Mouse (Mus musculus): ENCODE measurements at regions not wholly inside any gene's neighbourhood (a gene's known extent, or its start where the extent isn't known, plus 50 kb on each side); places are given as distances from the start of the nearest gene placed in this dataset.

DNA sequence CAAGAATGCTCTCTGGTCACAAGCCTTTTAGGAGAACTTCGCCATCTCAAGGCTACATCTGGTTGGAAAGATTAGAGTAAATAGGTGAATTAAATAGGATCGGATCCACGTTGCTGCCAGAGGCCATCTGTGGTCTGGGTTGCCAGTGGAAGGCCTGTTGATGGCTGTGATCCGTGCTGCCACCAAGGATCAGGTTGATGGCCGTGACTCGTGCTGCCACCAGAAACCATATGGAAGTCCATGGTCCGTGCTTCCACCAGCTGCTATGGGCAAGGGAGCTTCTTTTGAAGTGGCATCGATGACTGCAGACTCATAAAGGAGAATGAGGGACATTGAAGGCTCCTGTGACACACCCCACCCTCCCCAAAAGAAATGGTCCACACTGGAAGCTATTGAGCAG lies 79.6 kb downstream of the Atp1a1 start:
- DNase-seq, result no peak

DNA sequence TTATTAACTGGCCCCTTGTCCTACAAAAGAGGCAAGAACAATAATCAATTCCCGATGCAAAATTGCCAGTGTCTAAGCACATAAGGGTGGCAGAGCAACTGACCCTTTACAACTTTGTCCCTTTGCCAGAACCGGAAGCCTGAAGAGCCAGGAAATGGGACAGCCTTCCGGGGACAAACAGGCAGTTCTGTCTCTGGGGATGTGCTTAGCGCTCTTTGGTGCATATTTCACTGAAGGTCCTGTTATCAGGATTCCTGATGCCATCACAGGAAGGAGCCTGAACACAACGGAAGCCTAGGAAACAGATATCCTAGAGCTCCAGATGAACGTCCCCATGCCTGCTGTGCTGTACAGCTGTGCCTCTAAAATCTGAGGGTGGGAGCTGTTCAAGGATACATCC lies 80.0 kb downstream of the Atp1a1 start:
- no peak for DNase-seq

DNA sequence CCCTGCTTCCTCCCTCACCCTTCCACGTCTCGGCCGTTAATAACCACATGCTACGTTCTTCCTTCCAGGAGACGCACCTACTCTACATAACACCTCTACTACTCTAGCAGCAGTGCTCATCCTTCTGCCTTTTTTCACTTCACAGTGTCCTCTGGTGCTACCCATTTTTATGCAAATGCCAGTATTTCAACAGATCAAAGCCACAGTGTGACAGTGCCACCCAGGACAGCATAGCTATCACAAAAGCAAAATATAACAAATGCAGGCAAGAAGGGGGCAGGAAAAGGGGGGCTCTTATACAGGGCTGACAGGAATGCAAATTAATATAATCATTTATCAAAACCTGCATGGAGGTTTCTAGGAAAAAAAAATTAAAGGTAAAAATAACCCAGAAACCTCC lies 81.2 kb downstream of the Atp1a1 start:
- no peak for DNase-seq

DNA sequence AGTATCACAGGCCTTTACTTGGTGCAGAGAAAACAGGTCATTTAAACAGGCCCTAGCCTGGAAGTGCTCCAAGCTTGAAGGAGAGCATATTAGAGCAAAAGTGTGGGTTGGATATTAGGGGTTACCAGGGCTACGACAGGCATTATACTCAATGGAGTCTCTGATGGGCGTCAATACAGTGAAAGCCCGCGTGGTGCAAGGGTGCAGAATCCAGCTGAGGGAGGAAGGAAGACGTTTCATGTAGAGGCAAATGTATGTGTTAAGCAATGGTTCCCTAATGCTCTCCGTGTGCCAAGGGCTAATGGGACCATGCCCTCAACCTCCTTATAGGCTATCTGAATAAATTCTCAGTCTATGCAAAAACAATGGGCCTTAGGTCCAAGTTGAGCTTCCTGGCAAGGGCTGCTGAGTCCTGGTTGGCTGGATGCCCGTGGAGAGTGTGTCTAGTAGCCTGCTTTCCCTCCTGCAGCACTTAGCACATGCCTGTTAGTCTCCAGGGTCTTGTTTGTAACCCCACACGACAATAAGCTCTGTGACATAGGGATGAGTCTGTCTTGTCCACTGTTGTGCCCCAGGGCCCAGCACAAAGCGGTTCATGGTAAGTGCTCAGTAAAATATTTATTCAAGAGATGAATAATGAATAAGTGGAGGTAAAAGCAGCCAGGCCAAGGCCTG lies 82.1 kb downstream of the Atp1a1 start:
- DNase-seq, result peak; percentile 85

DNA sequence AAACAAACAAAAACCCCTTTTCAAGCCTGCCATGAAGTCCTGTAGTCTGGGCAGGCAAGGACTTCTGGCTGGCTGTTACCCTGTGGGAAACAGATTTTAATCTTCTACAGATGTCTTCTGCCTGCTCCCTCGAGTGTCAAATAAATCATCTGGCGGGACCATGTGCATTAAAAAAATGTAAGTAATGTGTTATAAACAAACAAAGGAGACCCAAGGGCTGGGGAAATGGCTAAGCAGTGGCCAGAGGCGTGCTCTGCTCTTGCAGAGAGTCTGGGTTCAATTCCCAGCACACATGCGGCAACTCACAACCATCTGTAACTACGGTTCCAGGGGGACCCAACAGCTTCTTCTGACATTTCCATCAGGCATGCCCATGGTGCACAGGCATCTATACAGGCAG lies 83.3 kb downstream of the Atp1a1 start:
- DNase-seq, result no peak

DNA sequence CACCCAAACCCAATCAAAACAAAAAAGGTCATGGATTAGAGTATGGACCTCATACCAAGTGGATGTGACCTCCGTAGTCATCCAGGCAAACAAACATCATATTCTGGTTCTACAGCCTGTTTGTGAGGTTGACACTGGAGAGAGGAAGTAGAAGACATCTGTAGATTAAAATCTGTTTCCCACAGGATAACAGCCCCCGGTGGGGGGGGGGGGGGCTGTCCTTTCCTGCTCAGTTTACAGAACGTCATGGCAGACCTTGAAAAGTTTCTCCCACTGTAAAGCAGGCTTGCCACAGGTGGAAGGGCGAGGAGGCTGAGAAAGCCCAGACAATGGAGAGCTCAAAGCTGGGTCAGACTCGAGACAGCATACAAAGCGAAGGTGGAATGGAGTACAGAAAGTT lies 84.4 kb downstream of the Atp1a1 start:
- no peak for DNase-seq

DNA sequence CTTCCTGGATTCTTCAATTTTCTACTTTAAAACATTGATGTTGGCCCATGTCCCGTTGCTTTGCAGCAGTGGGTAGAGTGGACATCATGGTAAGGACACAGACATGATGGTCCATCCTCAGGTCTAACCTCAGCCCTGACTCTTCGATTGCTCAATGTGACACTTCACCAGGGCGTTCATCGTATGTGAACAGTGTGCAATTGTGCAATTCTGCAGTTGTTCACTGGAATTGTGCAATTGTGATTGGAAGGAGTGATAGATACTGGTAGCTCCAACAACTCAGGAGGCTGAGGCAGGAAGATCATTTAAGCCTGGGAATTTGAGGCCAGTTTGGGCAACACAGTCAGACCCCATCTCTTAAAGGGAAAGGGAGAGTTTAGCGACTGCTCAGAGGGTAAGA lies 84.9 kb downstream of the Atp1a1 start:
- DNase-seq, result no peak

DNA sequence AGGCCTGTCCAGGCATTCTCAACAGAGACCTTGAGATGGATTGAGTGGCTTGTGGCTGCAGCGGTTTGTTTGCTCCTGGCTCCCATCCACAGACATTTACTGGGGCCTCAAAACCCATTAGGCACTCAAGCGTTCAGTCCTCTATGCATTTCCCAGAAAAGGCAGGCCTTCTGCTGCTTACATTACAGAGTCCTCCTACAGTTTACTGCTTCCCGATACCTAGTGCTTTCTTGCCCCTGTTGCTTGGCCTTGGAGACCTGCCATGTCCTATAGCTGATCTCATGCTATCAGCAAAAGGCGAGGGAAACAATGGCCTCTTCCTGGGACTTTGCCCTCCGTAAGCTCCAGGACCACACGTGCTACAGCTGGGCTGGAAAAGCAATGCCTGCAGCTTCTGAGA lies 85.7 kb downstream of the Atp1a1 start:
- peak; percentile 62 for DNase-seq

DNA sequence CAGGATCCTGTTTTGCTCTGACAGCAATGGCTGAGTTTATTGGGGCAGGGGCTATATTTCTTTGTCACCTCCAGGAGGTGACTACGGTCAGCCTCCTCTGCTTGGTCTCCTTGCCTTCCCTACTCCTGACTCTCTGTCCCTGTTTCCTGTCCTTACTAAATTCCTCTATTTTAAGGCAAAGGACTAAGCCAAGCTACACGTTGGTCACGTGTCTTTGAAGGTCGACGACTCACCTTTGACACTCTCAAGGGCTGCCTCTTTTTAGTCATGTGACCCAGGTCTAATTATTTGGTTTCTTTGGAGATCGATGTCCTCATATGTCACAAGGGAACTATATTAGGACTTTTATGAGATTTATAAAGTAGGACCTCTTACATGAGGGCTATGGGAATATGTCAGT lies 86.9 kb downstream of the Atp1a1 start:
- no peak for DNase-seq

DNA sequence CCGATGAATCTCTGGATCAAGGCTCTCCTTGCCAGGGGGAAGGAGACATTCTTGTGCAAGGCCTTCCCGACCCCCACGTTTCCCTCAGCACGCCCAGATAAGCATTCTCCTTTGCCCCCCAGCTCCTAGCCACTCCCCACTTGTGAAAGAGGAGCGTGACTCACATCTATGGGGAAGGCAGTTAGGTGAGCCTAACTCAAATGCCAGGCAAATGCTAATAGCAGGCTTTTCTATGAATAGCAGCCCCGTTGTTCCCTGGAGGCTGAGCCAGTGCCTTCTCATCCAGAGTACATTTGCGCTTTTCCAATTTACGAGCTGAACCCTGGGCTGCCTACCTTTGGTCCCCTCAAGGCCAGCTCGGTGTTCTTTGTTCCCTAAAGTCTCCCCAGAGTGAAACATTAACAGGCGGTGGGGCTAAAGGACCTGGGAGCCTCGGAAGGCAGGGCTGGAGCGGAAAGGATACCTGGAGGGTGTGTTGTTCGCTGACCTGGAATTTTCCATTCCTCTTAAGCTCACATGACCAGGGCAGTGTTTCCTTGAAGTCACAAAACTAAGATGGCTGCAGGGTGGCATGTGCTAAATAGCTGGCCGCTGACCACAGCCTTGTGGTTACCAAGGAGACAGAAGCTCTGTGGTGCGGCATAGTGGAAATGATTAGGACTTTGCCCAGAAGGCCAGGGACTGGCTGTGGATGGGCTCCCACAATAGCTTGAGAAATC lies 87.5 kb downstream of the Atp1a1 start:
- DNase-seq, result peak; percentile 82

DNA sequence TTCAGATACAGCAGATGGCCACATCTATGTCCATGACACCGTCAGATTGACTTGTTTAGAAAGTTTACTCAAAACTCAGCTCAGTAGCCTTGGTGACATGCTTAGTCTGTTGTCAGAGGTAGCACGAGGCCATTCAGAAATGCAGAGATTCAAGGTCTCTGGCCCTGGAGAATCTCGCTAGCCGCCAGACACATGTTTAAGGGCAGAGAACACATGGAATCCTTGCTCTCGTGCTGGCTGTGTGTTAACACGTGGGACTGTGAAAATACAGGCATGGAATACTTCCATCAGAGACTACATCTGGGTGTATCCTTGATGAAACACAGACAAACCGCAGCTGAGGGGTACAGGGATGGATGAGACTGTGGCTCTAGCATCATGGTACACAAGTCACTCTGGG lies 88.9 kb downstream of the Atp1a1 start:
- DNase-seq, result no peak

DNA sequence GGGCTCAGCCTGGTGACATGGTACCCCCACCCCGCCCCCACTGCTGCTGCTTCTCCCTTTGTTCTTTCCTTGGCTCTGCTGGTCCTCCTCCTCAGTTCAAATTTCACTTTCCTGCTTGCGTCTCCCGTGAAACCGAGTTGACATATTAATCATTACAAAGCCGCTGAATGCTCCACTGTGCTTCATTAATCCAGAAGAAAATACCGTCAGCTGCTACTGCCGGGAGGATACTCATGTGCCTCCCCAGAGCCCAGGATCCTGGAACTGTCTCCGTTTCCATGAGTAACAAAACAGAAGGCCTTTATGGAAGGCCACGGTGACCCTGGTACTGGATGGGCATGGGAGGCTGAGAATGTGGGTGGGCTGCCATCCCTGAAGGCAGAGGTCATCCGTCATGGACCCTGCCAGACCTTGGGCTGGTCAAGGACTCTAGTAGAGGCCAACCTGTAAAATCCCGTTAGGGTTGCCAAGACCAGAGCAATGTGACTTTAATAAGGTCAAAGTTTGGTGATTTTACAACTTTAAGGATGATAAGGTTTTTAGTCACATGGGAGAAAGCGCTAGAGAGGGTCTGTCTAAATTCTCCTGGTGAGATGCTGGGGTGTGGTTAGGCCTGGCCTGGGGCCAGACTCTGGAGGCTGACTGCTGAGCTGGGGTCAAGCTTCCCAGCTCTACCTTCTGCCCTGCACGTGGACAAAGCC lies 90.7 kb downstream of the Atp1a1 start:
- DNase-seq, result peak; percentile 78
